Mouse (Mus musculus) erythroblast, embryonic 14.5 days (primary cell): ENCODE results near the gene Utp18. TPM values are rescaled to one million over a fixed set of nuclear protein-coding genes. Genes with fewer than 3 reads are reported as not detected.

ENCODE experiments used
- H3K27me3 ChIP-seq: 2 replicates; pipeline ENCODE4 v1.6.1; 2012; ENCODE audit warnings: inconsistent platforms; ENCODE audit not compliant: control insufficient read depth
- H3K36me3 ChIP-seq: 2 replicates; pipeline ENCODE4 v1.6.1; 2012; ENCODE audit warnings: mild to moderate bottlenecking, inconsistent platforms; ENCODE audit not compliant: control insufficient read depth
- H3K4me1 ChIP-seq: 2 replicates; pipeline ENCODE4 v1.6.1; 2012; ENCODE audit warnings: inconsistent platforms; ENCODE audit not compliant: control insufficient read depth
- H3K4me3 ChIP-seq: replicated peaks from 2 replicates; pipeline ENCODE3; 2012; ENCODE audit warnings: moderate library complexity, mild to moderate bottlenecking, inconsistent platforms
- H3K9me3 ChIP-seq: 2 replicates; pipeline ENCODE4 v1.6.1; 2012; ENCODE audit warnings: low read length, inconsistent platforms, mixed read lengths; ENCODE audit not compliant: control insufficient read depth
- GATA1 ChIP-seq: IDR thresholded peaks from 2 replicates; pipeline ENCODE4 v1.6.1; 2012; ENCODE audit warnings: low read length, inconsistent platforms, mixed read lengths
- TAL1 ChIP-seq: IDR thresholded peaks from 3 replicates; pipeline ENCODE4 v1.6.1; 2012; ENCODE audit warnings: low read length, inconsistent platforms, mixed read lengths
- polyA plus RNA-seq: library from polyadenylated mRNA; stranded (reverse); fragments of >175 nt; gene quantifications from 2 replicates; pipeline ENCODE4 v1.2.3, GENCODE M21; 2012

Utp18 gene
- polyA plus RNA-seq, 1 experiment, result 1.2 TPM

GRCm38 (mm10) chr11:93829971-93830370 is 55.6 kb downstream of the Utp18 start:
- TF ChIP-seq TAL1 (no peak), GATA1 (no peak)
- Histone ChIP-seq H3K4me1 (no peaks in the 10 kb centered on the region), H3K27me3 (no peaks in the 10 kb centered on the region), H3K36me3 (no peaks in the 10 kb centered on the region), H3K4me3 (no peak overlapping the region), H3K9me3 (no peaks in the 10 kb centered on the region)

- Histone ChIP-seq H3K9me3 (no peaks in the 10 kb centered on the region), H3K4me3 (no peak overlapping the region), H3K4me1 (no peaks in the 10 kb centered on the region), H3K27me3 (no peaks in the 10 kb centered on the region), H3K36me3 (no peaks in the 10 kb centered on the region)
- TF ChIP-seq TAL1, result no peak
- TF ChIP-seq GATA1, result no peak
These were observed 56.3 kb downstream of the Utp18 start for GRCm38 (mm10) chr11:93829327-93829679.

- TF ChIP-seq GATA1 (no peak), TAL1 (no peak)
- Histone ChIP-seq H3K4me1 (no peaks in the 10 kb centered on the region), H3K27me3 (no peaks in the 10 kb centered on the region), H3K4me3 (no peak overlapping the region), H3K9me3 (no peaks in the 10 kb centered on the region), H3K36me3 (no peaks in the 10 kb centered on the region)
These were observed 56.8 kb downstream of the Utp18 start for GRCm38 (mm10) chr11:93828619-93829326.

GRCm38 (mm10) chr11:93822261-93822660 is 63.3 kb downstream of the Utp18 start:
- Histone ChIP-seq H3K4me3 (no peak overlapping the region), H3K9me3 (no peaks in the 10 kb centered on the region), H3K27me3 (no peaks in the 10 kb centered on the region), H3K36me3 (no peaks in the 10 kb centered on the region), H3K4me1 (no peaks in the 10 kb centered on the region)
- TF ChIP-seq GATA1 (no peak), TAL1 (no peak)

- H3K4me1 ChIP-seq, result no peaks in the 10 kb centered on the region
- no peak overlapping the region for H3K4me3 ChIP-seq
- no peak for TF ChIP-seq GATA1
- H3K36me3 ChIP-seq, result no peaks in the 10 kb centered on the region
- H3K9me3 ChIP-seq, result no peaks in the 10 kb centered on the region
- H3K27me3 ChIP-seq, result no peaks in the 10 kb centered on the region
These were observed 64.0 kb downstream of the Utp18 start for GRCm38 (mm10) chr11:93821533-93821932.

GRCm38 (mm10) chr11:93817966-93818738 is 67.4 kb downstream of the Utp18 start:
- TF ChIP-seq GATA1, result no peak
- no peak for TF ChIP-seq TAL1
- no peaks in the 10 kb centered on the region for H3K27me3 ChIP-seq

GRCm38 (mm10) chr11:93812955-93813354 is 72.6 kb downstream of the Utp18 start:
- Histone ChIP-seq H3K27me3 (no peaks in the 10 kb centered on the region), H3K36me3 (no peaks in the 10 kb centered on the region), H3K4me1 (no peaks in the 10 kb centered on the region), H3K9me3 (no peaks in the 10 kb centered on the region), H3K4me3 (no peak overlapping the region)
- no peak for TF ChIP-seq GATA1
- TF ChIP-seq TAL1, result no peak

More at GRCm38 (mm10) chr11:93817966-93818738, 67.4 kb downstream of the Utp18 start:
- no peaks in the 10 kb centered on the region for H3K36me3 ChIP-seq
- H3K4me1 ChIP-seq, result no peaks in the 10 kb centered on the region
- H3K4me3 ChIP-seq, result no peak overlapping the region
- H3K9me3 ChIP-seq, result no peaks in the 10 kb centered on the region

GRCm38 (mm10) chr11:93812125-93812868 is 73.3 kb downstream of the Utp18 start:
- H3K4me3 ChIP-seq, result no peak overlapping the region
- H3K9me3 ChIP-seq, result no peaks in the 10 kb centered on the region
- TF ChIP-seq GATA1 (no peak), TAL1 (no peak)
- H3K36me3 ChIP-seq, result no peaks in the 10 kb centered on the region
- no peaks in the 10 kb centered on the region for H3K4me1 ChIP-seq
- no peaks in the 10 kb centered on the region for H3K27me3 ChIP-seq

Other genes with a start within 250 kb of the Utp18 start
- 0.09 and 0.13 TPM in 2 replicates for gene Mbtd1, start 86 bp upstream of the Utp18 start, polyA plus RNA-seq
- gene Nme2, start 70.5 kb upstream of the Utp18 start, polyA plus RNA-seq, result 1.4 and 1.7 TPM in 2 replicates
- 9.9 and 13.0 TPM in 2 replicates for gene Gm20390, start 82.5 kb upstream of the Utp18 start, polyA plus RNA-seq
- 11.0 and 13.0 TPM in 2 replicates for gene Nme1, start 82.8 kb upstream of the Utp18 start, polyA plus RNA-seq
- 0.17 and 0.21 TPM in 2 replicates for gene Spag9, start 110.3 kb upstream of the Utp18 start, polyA plus RNA-seq